Mouse (Mus musculus) myocyte (in vitro differentiated cells): ENCODE measurements at regions not wholly inside any gene's neighbourhood (a gene's known extent, or its start where the extent isn't known, plus 50 kb on each side); places are given as distances from the start of the nearest gene placed in this dataset.

ENCODE experiments used
- H3K27me3 ChIP-seq: one replicate; pipeline ENCODE4 v1.6.1; 2011; ENCODE audit not compliant: control insufficient read depth, insufficient read depth, insufficient read length
- H3K36me3 ChIP-seq: one replicate; pipeline ENCODE4 v1.6.1; 2011; ENCODE audit not compliant: control insufficient read depth, insufficient read depth
- H3K4me2 ChIP-seq: one replicate; pipeline ENCODE4 v1.6.1; 2011; ENCODE audit warnings: low read depth, control low read depth
- H3K4me3 ChIP-seq: one replicate; pipeline ENCODE4 v1.5.1; 2011; ENCODE audit warnings: mild to moderate bottlenecking, control low read depth, moderate library complexity
- H3K79me2 ChIP-seq: one replicate; pipeline ENCODE4 v1.6.1; 2011; ENCODE audit not compliant: control insufficient read depth, insufficient read depth
- H3ac ChIP-seq: one replicate; pipeline ENCODE4 v1.6.1; 2011; ENCODE audit not compliant: control insufficient read depth, insufficient read length
- CEBPB ChIP-seq: IDR thresholded peaks from 2 replicates; pipeline ENCODE4 v1.6.1; 2011; ENCODE audit warnings: mild to moderate bottlenecking, moderate library complexity; ENCODE audit not compliant: poor library complexity, insufficient read depth, severe bottlenecking
- E2F4 ChIP-seq: IDR thresholded peaks from one replicate; pipeline ENCODE4 v1.6.1; 2011; ENCODE audit warnings: mild to moderate bottlenecking, control low read depth, moderate library complexity; ENCODE audit not compliant: insufficient read depth
- MAX ChIP-seq: IDR thresholded peaks from one replicate; pipeline ENCODE4 v1.6.1; 2011; ENCODE audit warnings: low read depth, mild to moderate bottlenecking, control low read depth
- MYOD1 ChIP-seq, 3 experiments: IDR thresholded peaks; one replicate each; pipeline ENCODE4 v1.6.1; 2011; ENCODE audit warnings: control low read depth in 2 of 3, low read depth in 2 of 3, mild to moderate bottlenecking in 2 of 3, moderate library complexity in 1 of 3; ENCODE audit not compliant: insufficient read length in 2 of 3, control insufficient read depth in 1 of 3
- MYOG ChIP-seq, 3 experiments: IDR thresholded peaks; one replicate each; pipeline ENCODE4 v1.6.1; 2011; ENCODE audit warnings: control low read depth in 2 of 3, low read depth in 2 of 3, mild to moderate bottlenecking in 2 of 3; ENCODE audit not compliant: insufficient read length in 2 of 3, control insufficient read depth in 1 of 3, insufficient read depth in 1 of 3
- POLR2A ChIP-seq: IDR thresholded peaks from one replicate; pipeline ENCODE4 v1.6.1; 2011; ENCODE audit warnings: low read depth, mild to moderate bottlenecking, control low read depth, moderate library complexity; ENCODE audit not compliant: insufficient read length
- POLR2AphosphoS2 ChIP-seq: IDR thresholded peaks from one replicate; pipeline ENCODE4 v1.6.1; 2011; ENCODE audit warnings: low read depth, control low read depth; ENCODE audit not compliant: insufficient read length
- REST ChIP-seq: IDR thresholded peaks from one replicate; pipeline ENCODE4 v1.6.1; 2011; ENCODE audit warnings: mild to moderate bottlenecking, control low read depth, moderate library complexity; ENCODE audit not compliant: insufficient read depth, insufficient read length
- SRF ChIP-seq: IDR thresholded peaks from one replicate; pipeline ENCODE4 v1.6.1; 2011; ENCODE audit warnings: low read depth; ENCODE audit not compliant: control insufficient read depth, insufficient read length
- TCF12 ChIP-seq: IDR thresholded peaks from one replicate; pipeline ENCODE4 v1.6.1; 2011; ENCODE audit warnings: mild to moderate bottlenecking, control low read depth; ENCODE audit not compliant: poor library complexity, insufficient read depth, severe bottlenecking
- TCF3 ChIP-seq: IDR thresholded peaks from one replicate; pipeline ENCODE4 v1.6.1; 2011; ENCODE audit warnings: low read depth, control low read depth; ENCODE audit not compliant: insufficient read length
- USF1 ChIP-seq: IDR thresholded peaks from one replicate; pipeline ENCODE4 v1.6.1; 2011; ENCODE audit warnings: low read depth, mild to moderate bottlenecking, control low read depth, moderate library complexity

GRCm38 (mm10) chr14:82210402-82210801 is 2226.5 kb downstream of the Olfm4 start:
- Histone ChIP-seq H3K4me2 (no peak overlapping the region), H3K27me3 (no peaks in the 10 kb centered on the region), H3K36me3 (no peaks in the 10 kb centered on the region), H3K79me2 (no peaks in the 10 kb centered on the region), H3K4me3 (no peak overlapping the region), H3ac (no peak overlapping the region)
- TF ChIP-seq MYOD1 (IDR thresholded peaks at IDR 0.05; ENCODE audit: control insufficient read depth in 1 of 3, insufficient read length in 2 of 3, low read depth in 2 of 3) (no peak), E2F4 (no peak), MYOG (IDR thresholded peaks at IDR 0.05; ENCODE audit: control insufficient read depth in 1 of 3, insufficient read depth in 1 of 3, insufficient read length in 2 of 3, low read depth in 2 of 3) (no peak), CEBPB (no peak), SRF (no peak), POLR2AphosphoS2 (no peak), TCF3 (no peak), POLR2A (no peak), USF1 (no peak), MAX (no peak), TCF12 (no peak), REST (no peak)

- no peaks in the 10 kb centered on the region for H3K36me3 ChIP-seq
- TF ChIP-seq POLR2AphosphoS2 (no peak), TCF3 (no peak), E2F4 (no peak), CEBPB (no peak), REST (no peak), MAX (no peak), MYOG (IDR thresholded peaks at IDR 0.05; ENCODE audit: control insufficient read depth in 1 of 3, insufficient read depth in 1 of 3, insufficient read length in 2 of 3, low read depth in 2 of 3) (no peak), USF1 (no peak), SRF (no peak), TCF12 (no peak), POLR2A (no peak), MYOD1 (IDR thresholded peaks at IDR 0.05; ENCODE audit: control insufficient read depth in 1 of 3, insufficient read length in 2 of 3, low read depth in 2 of 3) (no peak)
- no peaks in the 10 kb centered on the region for H3K27me3 ChIP-seq
- H3K4me3 ChIP-seq, result no peak overlapping the region
- H3K79me2 ChIP-seq, result no peaks in the 10 kb centered on the region
- no peak overlapping the region for H3ac ChIP-seq
- H3K4me2 ChIP-seq, result no peak overlapping the region
Observed at GRCm38 (mm10) chr14:82228522-82228921, 2214.8 kb upstream of the Pcdh17 start.

- H3K79me2 ChIP-seq, result no peaks in the 10 kb centered on the region
- no peak overlapping the region for H3K4me2 ChIP-seq
- no peak overlapping the region for H3K4me3 ChIP-seq
- TF ChIP-seq MYOG (IDR thresholded peaks at IDR 0.05; ENCODE audit: control insufficient read depth in 1 of 3, insufficient read depth in 1 of 3, insufficient read length in 2 of 3, low read depth in 2 of 3) (no peak), MYOD1 (IDR thresholded peaks at IDR 0.05; ENCODE audit: control insufficient read depth in 1 of 3, insufficient read length in 2 of 3, low read depth in 2 of 3) (no peak), TCF3 (no peak), POLR2A (no peak), USF1 (no peak), CEBPB (no peak), SRF (no peak), TCF12 (no peak), MAX (no peak), POLR2AphosphoS2 (no peak), E2F4 (no peak), REST (no peak)
- no peaks in the 10 kb centered on the region for H3K36me3 ChIP-seq
- no peak overlapping the region for H3ac ChIP-seq
- H3K27me3 ChIP-seq, result no peaks in the 10 kb centered on the region
Observed at GRCm38 (mm10) chr14:82236238-82236637, 2207.1 kb upstream of the Pcdh17 start.

- no peak overlapping the region for H3ac ChIP-seq
- H3K79me2 ChIP-seq, result no peaks in the 10 kb centered on the region
- H3K27me3 ChIP-seq, result no peaks in the 10 kb centered on the region
- no peaks in the 10 kb centered on the region for H3K36me3 ChIP-seq
- H3K4me3 ChIP-seq, result no peak overlapping the region
- no peak overlapping the region for H3K4me2 ChIP-seq
- TF ChIP-seq TCF12 (no peak), POLR2AphosphoS2 (no peak), MAX (no peak), CEBPB (no peak), SRF (no peak)
Observed at GRCm38 (mm10) chr14:82243321-82243720, 2200.0 kb upstream of the Pcdh17 start.

GRCm38 (mm10) chr14:82244891-82245290 is 2198.5 kb upstream of the Pcdh17 start:
- Histone ChIP-seq H3K4me3 (no peak overlapping the region), H3K27me3 (no peaks in the 10 kb centered on the region), H3K79me2 (no peaks in the 10 kb centered on the region), H3K4me2 (no peak overlapping the region), H3ac (no peak overlapping the region), H3K36me3 (no peaks in the 10 kb centered on the region)
- no peak for TF ChIP-seq POLR2AphosphoS2
- no peak for TF ChIP-seq MYOD1 (IDR thresholded peaks at IDR 0.05; ENCODE audit: control insufficient read depth in 1 of 3, insufficient read length in 2 of 3, low read depth in 2 of 3)
- TF ChIP-seq MYOG (IDR thresholded peaks at IDR 0.05; ENCODE audit: control insufficient read depth in 1 of 3, insufficient read depth in 1 of 3, insufficient read length in 2 of 3, low read depth in 2 of 3), result no peak
- TF ChIP-seq SRF, result no peak
- no peak for TF ChIP-seq USF1
- no peak for TF ChIP-seq MAX
- no peak for TF ChIP-seq TCF12
